Mouse (Mus musculus) G1E-ER4 (cell line): Measurements from ENCODE around the gene Ifih1. TPM values are rescaled to one million over a fixed set of nuclear protein-coding genes. Genes with fewer than 3 reads are reported as not detected.

Experiments
- GATA1 ChIP-seq: IDR thresholded peaks from one replicate; pipeline ENCODE4 v1.8.0; 2012; ENCODE audit warnings: low read length, inconsistent platforms
- polyA plus RNA-seq: library from polyadenylated mRNA; stranded (reverse); fragments of >175 nt; gene quantifications from 2 replicates; pipeline ENCODE4 v1.2.3, GENCODE M21; 2012

Ifih1 gene
- polyA plus RNA-seq = 4.4 and 4.7 TPM in 2 replicates

DNA sequence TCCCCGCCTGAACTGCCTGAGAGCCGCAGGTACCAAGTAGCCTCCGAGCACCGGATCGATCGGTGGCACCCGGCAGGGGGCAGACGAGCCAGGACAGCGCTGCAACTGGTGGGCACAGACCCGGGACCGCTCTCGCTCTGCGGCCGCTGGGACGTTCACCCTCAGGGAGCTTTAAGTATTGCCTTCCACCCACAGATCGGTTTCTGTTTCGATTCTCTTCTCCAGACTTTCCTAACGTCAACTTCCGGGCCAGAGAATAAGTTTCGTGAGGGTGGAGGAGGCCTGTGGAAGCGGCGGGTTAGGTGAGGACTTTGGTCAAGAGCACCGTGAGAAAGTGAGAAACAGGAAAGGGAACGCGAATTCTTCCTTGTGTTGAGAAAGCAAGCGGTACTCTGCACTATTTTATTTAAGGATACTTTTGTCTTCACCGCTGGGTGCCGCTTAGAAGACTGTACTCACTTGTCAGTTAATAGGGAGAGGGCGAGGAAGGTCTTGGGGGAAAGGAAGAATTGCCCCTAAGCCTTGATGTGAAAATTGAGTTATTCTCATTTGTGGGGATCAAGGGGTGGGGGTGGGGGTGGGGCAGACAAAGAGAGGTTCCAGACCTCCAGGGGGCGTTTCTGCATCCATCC, at the start of gene Ifih1:
Ifih1 (minus strand) TSS at position 242 of the 632 bp plus-strand sequence.
- TF ChIP-seq GATA1 = no peak

DNA sequence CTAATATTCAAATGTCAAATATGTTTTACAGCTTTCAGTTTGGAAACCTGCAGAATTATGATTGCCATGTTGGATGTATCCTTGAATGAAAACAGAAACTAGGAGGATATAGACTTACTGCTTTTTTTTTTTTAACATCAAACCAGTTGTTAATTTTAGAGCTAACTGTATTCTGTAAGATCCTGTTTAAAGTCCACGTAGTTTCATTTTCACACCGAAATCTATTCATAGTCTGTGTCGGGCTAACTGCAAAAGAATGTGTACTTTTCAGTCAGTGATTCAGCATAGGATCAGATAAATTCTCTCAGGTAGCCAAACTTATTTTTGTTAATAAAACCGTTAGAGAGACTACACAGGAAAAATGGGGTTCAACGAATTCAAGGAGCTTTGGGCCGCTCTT, 39.9 kb upstream of the Ifih1 start:
- TF ChIP-seq GATA1 = no peak

DNA sequence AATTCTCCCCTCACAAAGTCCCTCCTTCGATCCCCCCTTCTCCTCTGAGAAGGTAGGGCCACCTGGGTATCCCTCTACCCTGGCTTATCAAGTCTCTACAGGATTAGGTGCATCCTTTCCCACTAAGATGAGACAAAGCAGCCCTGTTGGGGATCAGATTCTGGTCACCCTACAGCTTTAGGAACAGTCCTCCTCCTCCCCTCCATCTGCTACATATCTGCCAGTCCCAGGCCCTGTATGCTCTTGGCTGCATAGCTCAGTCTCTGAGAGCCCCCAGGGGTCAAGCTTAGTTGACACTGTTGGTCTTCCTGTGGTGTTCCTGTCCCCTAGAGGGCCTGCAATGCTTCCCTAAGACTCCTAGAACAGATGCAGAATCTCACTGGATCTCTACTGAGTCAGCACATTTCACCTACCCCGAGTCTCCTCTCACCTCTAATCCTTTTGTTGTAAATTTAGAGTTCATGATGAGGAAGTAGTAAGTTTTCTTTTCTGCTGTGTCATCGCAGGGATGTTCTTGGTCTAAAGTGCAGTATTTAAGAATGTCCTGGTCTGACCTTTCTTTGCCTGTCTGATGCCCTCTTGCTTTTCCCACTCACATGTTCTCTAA, 39.0 kb upstream of the Ifih1 start:
- TF ChIP-seq GATA1 = no peak

DNA sequence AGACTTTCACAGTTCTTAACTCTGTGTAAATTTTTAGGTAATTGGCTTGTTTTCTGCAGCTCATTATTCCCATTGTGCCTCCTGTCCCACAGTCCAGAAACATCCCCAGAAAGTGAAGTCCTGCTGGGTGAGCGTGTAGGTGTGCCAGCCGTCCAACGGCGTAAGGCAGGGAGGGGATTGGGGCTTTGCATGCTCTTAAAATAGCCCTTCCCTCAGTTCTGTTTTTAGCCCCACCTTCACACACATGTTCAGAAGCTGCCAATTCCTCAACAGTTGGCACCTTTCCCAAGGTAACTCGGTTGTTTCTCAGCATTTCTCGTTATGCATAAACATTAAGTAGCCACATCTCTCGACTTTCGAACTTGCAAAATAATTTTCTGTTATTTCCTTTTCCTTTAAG, 35.6 kb upstream of the Ifih1 start:
- no peak for TF ChIP-seq GATA1

DNA sequence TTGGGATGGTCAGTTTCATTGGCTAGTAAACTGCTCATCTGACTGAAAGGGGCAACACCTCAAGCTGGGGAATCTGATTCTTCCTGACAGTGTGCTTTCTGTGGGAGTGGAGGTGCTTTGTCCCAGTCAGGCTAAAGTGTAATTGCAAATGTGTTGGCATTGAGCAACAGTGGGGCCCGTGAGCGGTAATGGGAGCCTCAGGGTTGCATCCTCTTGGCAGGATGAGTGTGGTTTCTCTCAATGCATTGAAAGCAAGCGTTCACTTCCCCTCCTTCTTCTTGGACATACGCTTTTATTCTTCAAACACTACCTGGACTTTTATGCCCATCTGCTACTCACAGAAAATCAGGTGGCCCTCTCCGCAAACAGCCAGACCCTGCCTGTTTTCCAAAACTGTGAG, 26.7 kb upstream of the Ifih1 start:
- TF ChIP-seq GATA1 = no peak

DNA sequence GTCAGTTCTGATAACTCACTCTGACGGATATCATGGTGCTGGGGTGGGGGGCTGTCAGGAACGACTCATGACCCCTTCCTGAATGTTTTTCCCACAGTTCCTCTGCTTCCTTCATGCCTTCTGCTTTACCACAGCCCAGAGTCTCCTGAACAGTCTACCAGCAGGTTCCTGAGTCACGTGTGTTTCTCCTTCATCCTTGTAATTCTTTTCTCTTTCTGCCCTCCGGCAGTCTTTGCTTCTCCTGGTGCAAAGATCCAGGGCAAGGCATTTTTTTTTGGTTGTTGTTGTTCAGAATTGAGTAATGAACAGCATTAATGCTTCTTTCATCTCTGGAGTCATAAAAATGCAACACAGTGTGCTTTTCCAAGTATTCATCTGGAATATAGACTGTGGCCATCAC, 24.7 kb upstream of the Ifih1 start:
- TF ChIP-seq GATA1 = no peak

DNA sequence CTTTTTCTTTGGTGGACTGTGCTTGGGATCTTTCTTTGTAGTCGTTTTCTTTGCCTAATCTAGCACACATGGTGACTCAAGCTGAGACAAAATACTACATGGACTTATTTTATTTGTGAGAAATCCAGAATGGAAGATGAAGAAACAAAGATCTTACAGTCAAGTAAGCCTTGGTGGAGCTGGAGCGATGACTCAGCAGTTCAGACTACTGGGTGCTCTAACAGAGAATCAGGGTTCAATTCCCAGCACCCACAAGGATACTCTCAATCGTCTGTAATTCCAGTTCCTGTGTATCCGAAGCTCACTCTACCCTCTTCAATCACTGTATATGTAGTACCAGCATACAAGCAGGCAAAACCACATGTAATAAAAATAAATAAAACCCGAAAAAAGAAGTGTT, 24.2 kb upstream of the Ifih1 start:
- TF ChIP-seq GATA1 = no peak

DNA sequence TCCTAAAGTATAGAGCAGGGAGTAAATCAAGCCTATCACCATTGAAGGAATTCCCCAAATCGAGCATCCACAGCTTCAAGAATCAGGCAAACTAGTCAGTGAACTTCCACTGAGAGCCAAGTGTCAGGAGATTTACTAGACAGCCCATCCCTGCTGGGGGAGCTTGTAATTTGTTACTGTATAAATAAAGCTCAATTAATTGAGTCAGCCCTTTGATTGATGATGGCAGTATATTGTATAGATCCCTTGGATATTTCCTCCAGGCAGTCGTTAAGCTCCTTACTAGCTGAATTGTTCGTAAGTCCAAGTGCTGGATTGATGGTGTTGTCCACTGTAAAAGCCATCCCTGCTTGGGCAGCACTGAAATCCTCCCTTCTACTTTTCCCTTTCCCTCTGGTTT, 23.8 kb upstream of the Ifih1 start:
- TF ChIP-seq GATA1 = no peak

DNA sequence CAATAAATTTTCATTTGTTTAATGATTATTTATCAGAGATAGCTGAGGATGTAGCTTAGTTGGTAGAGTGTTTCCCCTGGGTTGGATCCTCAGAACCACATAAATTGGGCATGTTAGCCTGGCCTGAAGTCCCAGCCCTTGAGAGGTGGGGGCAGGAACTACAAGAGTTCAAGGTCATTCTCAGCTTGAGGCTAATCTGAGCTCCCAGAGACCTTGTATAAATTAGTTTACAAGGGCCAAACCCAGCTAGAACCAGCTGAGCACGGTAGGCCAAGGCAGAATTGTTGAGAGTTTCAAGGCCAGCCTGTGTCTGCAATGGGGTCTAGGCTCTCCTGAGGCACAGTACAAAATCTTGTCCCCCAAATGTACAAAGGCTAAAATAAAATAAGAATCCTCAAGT, 19.5 kb upstream of the Ifih1 start:
- TF ChIP-seq GATA1 = no peak

DNA sequence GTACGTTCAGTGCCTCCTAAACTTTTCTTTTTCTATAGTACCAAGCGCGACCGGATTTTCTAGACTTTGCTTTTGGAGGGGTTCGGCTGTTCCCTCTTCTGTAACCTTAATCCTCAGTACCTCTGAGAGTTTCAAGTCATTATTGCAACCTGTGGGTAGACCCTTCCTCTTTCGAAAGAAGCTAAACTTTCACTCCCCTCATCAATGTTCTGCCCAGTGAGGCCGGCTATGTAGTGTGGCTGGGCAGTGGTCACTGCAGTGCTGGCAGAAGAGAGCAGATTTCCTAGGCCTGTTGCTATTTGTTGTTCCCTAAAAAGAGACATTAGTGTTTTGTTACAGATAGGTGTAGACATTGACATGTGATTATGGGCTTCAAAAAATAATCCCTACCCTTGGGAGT, 18.8 kb upstream of the Ifih1 start:
- TF ChIP-seq GATA1 = no peak

DNA sequence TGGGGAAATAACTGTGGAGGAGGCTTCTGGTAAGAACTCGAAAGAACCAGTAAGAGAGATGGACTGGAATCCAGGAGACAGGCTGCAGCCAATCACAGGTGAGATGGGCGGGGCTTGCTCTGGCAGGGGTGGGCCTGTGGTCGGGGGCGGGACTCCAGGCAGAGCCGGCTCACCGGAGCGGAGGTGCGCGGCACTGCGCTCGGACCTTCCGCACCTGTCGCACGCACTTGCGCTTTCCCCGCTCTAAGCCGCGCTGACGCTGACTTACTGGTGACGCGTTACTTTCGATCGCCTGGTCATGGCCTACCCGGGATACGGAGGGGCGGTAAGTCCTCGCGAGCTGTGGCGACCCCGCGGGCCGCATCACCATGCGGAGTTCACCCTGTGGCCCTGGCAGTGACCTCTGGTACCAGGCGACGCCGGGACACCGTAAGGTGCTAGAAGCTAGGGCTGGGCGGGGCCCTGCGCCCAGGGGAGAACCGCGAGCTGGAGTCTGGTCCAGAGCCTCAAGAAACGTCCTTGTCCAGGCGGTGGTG, 18.1 kb upstream of the Ifih1 start, which contains the start of gene Gca:
Gca (plus strand) TSS at position 151 of the 536 bp plus-strand sequence.
- TF ChIP-seq GATA1 = no peak

DNA sequence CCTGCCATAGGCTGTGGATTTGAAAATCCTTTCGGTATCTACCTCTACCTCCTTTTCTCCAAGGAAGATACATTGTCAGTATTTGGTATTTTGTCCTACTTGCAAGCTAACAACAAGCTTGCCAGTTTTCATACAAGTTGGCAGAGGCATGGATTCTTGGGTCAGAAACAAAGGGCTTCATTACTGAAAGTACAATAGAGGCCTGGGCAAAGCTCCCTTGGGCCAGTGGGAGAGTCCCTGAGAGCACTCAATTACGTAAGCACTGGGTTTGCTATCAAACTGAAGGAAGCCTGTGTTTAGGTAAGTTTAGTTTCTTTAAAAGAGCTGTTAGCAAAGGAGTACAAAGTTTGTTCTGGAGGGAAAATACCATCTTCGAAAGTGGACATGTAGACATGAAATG, 16.5 kb upstream of the Ifih1 start:
- no peak for TF ChIP-seq GATA1

DNA sequence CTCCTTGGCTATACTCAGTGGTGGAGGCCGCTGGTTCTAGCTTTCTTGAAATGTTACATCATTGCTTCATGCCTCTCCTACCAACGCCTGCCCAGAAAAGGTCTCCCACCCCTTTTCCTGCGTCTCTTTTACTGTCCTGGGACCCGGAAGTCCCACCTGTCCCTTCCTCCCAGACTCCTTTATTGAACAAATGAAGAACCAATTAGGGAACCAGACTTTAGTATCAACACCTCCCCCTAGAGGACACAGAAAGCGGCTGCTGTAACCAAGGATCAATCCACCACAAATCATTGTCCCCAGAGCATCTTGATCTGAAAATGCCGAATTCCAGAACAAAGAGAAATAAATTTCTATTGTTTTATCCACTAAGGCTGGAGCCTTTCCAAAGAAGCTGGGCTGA, 14.5 kb upstream of the Ifih1 start:
- no peak for TF ChIP-seq GATA1

DNA sequence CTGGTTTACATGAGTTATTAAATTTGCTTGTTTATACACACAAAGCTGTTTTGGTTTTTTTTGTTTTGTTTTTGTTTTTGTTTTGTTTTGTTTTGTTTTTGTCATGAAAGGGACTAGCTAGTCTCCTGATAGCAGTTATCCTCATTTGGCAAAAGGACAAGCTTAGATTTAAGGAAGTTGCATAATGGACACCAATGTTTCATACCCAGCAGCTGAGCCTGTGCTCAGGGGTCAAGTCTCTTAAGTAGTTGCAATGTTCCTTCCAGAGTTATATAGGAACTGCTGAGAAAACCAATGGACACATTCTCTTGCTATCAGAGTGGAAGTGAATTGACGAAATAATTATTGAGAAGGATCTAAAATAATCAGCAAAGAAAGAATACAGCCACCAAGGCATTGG, 10.0 kb upstream of the Ifih1 start:
- TF ChIP-seq GATA1 = no peak

DNA sequence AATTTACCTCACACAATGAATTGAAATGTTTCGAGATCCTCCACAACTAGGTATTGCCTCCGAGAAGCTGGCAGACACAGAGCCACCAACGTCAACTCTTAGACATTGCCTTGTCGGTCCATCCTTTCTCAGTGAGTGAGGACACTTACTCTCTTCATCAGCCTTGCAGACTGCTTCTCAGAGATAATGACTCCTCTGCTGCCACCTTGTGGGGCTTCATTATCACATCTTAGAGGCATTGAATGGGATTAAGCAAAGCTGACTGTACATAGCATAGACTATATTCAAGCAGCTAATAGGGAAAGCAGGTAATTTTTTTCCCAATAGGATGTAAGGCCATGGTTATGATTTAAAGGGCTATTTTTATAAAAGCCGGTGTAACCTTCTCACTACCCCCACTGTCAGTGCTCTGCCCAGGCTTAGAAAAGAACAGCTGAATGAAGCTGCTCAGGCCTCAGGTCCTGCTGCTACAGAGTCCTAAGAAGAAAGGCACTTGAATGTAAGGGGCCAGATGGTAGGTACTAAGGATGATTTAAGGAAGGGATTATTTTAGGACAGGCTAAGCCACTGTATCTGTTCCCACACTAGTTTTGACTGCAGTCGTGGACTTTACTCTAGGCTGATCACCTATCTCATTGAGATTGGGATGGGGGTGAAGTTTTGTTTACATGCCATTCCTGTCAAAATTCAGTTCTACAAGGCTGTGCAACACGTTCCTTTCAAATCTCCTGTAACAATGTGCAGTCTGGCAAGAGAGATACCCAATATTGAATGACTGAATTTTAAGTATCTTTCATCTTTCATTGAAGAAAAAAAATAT, 8.7 kb upstream of the Ifih1 start:
- no peak for TF ChIP-seq GATA1

DNA sequence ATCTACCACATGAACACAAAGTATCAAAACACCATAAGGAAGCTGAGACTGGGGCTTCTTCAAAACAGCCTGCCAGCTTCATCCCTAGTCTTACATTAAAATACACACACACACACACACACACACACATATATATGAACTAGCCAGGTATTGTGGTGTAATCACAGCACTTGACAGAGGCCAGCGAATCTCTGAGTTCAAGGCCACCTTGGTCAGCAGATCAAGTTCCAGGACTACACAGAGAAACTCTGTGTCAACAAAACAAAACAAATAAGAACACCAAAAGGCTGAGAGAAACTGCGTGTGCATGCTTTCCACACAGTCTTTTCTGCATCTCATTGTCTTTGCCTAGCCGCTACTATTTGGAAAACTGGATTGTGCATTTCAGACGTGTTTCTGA, 6.4 kb upstream of the Ifih1 start:
- no peak for TF ChIP-seq GATA1

DNA sequence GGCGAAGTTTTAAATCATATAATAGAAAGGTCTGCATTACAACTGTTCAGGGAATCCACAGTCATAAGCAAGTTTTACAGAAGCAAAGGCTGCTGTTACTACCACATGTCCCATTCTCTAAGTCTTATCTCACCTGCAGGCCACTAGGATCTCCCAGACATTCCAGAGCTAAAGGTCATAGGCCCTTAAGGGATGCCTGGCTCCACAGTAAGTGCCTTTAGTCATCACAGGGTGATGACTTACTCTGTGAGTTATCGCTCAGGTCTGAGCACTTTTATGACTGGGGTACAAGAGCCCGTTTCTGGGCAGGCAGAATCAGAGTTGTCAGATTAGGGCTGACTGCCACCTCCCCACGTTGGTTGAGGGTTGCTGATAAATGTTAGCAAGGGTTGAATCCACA, 5.8 kb upstream of the Ifih1 start:
- TF ChIP-seq GATA1 = no peak
